Mouse (Mus musculus): ENCODE measurements around the gene Dpp9. TPM values are rescaled to one million over a fixed set of nuclear protein-coding genes. Genes with fewer than 3 reads are reported as not detected.

Dpp9 gene
- polyA plus RNA-seq, 1 experiment from 2014 or later = 35.1 TPM

- H3K4me1 ChIP-seq = peaks cover 15% of the 10 kb centered on the region
- H3K27ac ChIP-seq = no peak overlapping the region
- H3K9me3 ChIP-seq = no peaks in the 10 kb centered on the region
- peak overlapping the region; percentile 59 for H3K4me2 ChIP-seq (replicated peaks)
- H3K36me3 ChIP-seq = no peaks in the 10 kb centered on the region
- WGBS = 17% methylated on average over 9 of the region's 9 CpGs
- peak overlapping the region; percentile 28; the same call in 1 of the 2 replicates for H3K4me3 ChIP-seq
- H3K27me3 ChIP-seq (replicated peaks) = peaks cover 62% of the 10 kb centered on the region
- no peak overlapping the region for H3K9ac ChIP-seq
- no peak for ATAC-seq (ENCODE audit: low FRiP score, low read depth)
Observed at GRCm38 (mm10) chr17:56148280-56148679, 70.4 kb downstream of the Dpp9 start.

GRCm38 (mm10) chr17:56147420-56147819 is 71.3 kb downstream of the Dpp9 start:
- no peak overlapping the region for H3K27ac ChIP-seq
- peaks cover 63% of the 10 kb centered on the region for H3K27me3 ChIP-seq (replicated peaks)
- no peak overlapping the region for H3K4me2 ChIP-seq (replicated peaks)
- no peak for ATAC-seq (ENCODE audit: low FRiP score, low read depth)
- H3K4me3 ChIP-seq = no peak overlapping the region
- H3K9me3 ChIP-seq = no peaks in the 10 kb centered on the region
- H3K9ac ChIP-seq = no peak overlapping the region
- no peaks in the 10 kb centered on the region for H3K36me3 ChIP-seq
- WGBS = 56% methylated on average over 12 of the region's 12 CpGs
- peaks cover 20% of the 10 kb centered on the region for H3K4me1 ChIP-seq

DNA sequence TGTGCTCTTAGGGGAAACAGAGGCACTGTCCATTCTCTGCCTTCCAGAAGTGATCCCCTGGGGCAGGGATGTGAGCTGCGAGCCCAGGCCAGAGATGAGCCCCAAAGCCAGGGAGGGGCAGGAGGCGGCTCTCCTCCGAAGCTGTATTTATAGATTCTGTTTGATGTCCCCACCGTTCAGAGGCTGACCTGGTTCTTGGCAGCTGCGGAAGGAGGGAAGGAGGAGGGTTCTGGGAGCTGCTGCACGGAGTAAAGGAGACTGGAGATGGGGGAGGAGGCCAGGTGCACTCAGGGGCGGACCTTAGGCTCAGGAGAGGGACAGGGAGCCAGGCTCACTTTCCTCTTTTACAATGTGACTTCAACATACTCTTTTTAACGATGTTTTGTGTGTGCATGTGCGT is 72.6 kb downstream of the Dpp9 start:
- ATAC-seq (ENCODE audit: low FRiP score, low read depth) = no peak
- Histone ChIP-seq H3K36me3 (no peaks in the 10 kb centered on the region), H3K9ac (no peak overlapping the region), H3K4me3 (no peak overlapping the region), H3K4me2 (replicated peaks) (no peak overlapping the region), H3K27ac (no peak overlapping the region), H3K27me3 (replicated peaks) (peaks cover 71% of the 10 kb centered on the region), H3K4me1 (peaks cover 31% of the 10 kb centered on the region), H3K9me3 (no peaks in the 10 kb centered on the region)
- 15% methylated on average over 9 of the region's 9 CpGs for WGBS

DNA sequence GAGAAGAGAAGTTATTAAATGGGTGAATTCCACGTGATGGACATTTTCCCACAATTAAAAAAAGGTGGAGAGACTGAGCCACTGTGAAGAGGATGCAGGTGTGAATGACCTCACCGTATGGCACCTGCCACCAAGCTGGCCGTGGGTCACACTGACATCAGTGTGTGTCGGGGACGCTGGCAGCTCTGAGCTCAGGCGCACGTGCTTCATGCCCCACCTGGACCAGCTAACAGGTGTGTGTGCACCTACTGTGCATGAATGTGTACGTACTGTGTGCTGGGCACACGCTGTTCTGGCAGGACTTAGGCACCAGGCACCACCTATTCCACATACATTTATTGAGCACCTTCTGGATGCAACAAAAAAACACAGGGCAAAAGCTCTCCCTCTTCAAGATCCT is 74.2 kb downstream of the Dpp9 start:
- WGBS = 72% methylated on average over 9 of the region's 9 CpGs
- Histone ChIP-seq H3K27me3 (replicated peaks) (peaks cover 70% of the 10 kb centered on the region), H3K4me1 (peaks cover 36% of the 10 kb centered on the region), H3K9me3 (no peaks in the 10 kb centered on the region), H3K27ac (no peak overlapping the region), H3K36me3 (no peaks in the 10 kb centered on the region), H3K9ac (no peak overlapping the region), H3K4me3 (no peak overlapping the region), H3K4me2 (replicated peaks) (no peak overlapping the region)
- no peak for ATAC-seq (ENCODE audit: low FRiP score, low read depth)

GRCm38 (mm10) chr17:56141702-56142605 is 76.8 kb downstream of the Dpp9 start:
- H3K4me3 ChIP-seq = peak overlapping the region; percentile 39
- H3K27me3 ChIP-seq (replicated peaks) = peaks cover 61% of the 10 kb centered on the region
- H3K4me2 ChIP-seq (replicated peaks) = peak overlapping the region; percentile 69
- peaks cover 46% of the 10 kb centered on the region for H3K4me1 ChIP-seq
- H3K27ac ChIP-seq = no peak overlapping the region
- no peaks in the 10 kb centered on the region for H3K9me3 ChIP-seq
- WGBS = under 1% methylated on average over 44 of the region's 47 CpGs
- ATAC-seq (ENCODE audit: low FRiP score, low read depth) = peak; percentile 73
- H3K9ac ChIP-seq = peak overlapping the region; percentile 44
- H3K36me3 ChIP-seq = no peaks in the 10 kb centered on the region

DNA sequence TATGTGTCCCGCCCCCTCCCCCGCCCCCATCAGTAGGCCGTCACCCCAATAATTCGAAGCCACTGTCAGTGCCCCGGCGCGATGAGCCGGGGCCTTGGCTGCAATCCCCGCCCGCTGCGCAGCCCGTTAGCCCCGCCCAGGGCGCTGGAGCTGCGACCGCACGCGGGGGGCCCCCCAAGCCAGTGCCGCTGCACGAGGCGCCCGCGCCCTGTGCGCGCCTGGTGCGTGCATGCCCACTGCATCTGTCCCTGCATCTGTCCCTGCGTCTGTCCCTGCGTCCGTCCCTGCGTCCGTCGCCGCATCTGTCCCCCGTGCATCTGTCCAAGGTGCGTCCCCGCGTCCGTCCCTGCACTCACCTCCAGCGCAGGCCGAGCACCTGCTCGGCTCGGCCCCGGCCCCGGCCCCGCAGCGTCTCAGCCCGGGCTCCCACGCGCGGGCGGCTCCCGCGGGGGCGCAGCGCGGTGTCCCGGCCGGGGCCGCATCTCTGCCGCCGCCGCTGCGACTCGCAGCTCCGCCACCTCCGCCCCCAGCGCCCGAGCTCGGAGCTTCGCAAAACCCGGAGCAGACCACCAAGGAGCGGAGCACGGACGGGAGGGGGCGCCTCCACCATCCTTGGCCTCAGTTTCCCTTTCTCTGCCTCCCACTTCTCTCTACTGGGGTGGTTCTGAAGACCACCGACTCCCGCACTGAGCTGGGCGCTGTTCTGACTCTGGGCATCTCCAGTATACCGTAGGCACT is 78.7 kb downstream of the Dpp9 start, which contains the start of gene Sema6b:
Gene Sema6b (minus strand): TSS at position 486 of the 738 bp plus-strand sequence.
- H3K4me2 ChIP-seq (replicated peaks) = peak within 1 kb of the TSS; percentile 90
- H3K9ac ChIP-seq = peak within 1 kb of the TSS; percentile 84
- peak within 1 kb of the TSS; percentile 37; the same call in 1 of the 2 replicates for H3K27ac ChIP-seq
- peaks cover 49% of the 10 kb centered on the region for H3K4me1 ChIP-seq
- peak within 1 kb of the TSS; percentile 79 for H3K4me3 ChIP-seq
- H3K9me3 ChIP-seq = no peaks in the 10 kb centered on the region
- no peaks in the 10 kb centered on the region for H3K36me3 ChIP-seq
- H3K27me3 ChIP-seq (replicated peaks) = peaks cover 54% of the 10 kb centered on the region
- WGBS = 1% methylated on average over 77 of the region's 79 CpGs
- peak; percentile 35 for ATAC-seq (ENCODE audit: low FRiP score, low read depth)

DNA sequence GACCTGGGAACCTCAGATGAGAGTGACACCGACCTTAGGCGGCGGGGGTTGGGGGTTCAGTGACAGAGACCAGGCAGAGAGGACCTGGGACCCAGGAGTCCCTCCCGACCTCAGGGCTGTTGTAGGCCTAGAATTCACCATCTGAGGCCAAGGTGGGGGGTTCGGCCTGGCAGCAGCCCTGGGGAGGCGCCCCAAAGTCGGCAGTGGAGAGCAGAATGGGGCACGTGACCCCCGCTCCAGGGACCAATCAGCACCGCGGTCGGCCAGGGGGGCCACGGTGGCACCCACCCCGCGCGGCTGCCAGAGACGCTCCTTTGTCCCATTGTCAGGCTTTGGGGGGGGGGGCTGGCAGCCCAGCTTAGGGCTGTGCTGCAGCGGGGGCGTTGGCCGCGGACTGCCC is 79.3 kb downstream of the Dpp9 start:
- peaks cover 52% of the 10 kb centered on the region for H3K27me3 ChIP-seq (replicated peaks)

DNA sequence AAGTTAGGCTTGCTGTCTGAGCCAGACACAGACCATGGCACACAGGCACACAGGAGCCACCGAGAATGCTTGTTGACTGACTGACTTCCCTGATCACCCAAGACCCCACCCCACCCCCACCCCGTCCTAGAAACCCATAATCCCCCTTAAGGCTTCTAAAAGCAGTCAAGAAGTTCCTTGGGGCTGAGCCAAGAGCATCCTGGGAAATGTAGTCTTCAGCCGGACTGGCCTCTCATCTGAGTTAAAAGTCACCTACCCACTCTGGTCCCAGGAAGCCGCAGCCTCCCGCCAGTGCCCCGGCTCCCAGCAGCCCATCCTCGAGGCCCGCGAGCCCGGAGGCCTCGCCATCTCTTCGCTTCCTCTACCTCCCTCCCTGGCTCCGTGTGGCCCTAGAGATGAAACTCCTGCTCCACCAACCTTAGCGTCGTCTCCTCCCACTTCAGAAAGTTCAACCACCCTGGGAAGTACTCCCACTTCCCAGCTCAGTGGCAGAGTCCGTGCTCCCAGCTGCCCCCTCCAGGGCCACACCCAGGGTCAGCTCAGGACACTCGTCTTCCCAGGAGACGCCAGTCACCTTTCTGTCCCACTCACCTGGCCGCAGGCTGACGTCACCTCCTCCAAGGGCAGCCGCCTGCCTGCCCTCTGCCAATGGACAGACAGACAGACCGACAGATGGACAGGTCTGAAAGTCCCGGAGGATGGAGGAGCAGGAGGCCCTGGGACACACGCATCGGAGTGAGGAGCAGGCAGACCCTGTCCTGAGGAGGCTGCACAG is 80.7 kb downstream of the Dpp9 start:
- peak overlapping the region; percentile 90 for H3K4me2 ChIP-seq (replicated peaks)
- H3K9ac ChIP-seq = peak overlapping the region; percentile 18; the same call in 1 of the 2 replicates
- no peaks in the 10 kb centered on the region for H3K9me3 ChIP-seq
- H3K27ac ChIP-seq = no peak overlapping the region
- peaks cover 47% of the 10 kb centered on the region for H3K27me3 ChIP-seq (replicated peaks)
- peaks cover 60% of the 10 kb centered on the region for H3K4me1 ChIP-seq
- 14% methylated on average over 25 of the region's 25 CpGs for WGBS
- no peak for ATAC-seq (ENCODE audit: low FRiP score, low read depth)
- peak overlapping the region; percentile 79; the same call in 1 of the 2 replicates for H3K4me3 ChIP-seq
- H3K36me3 ChIP-seq = no peaks in the 10 kb centered on the region

More for the DNA sequence above, 79.3 kb downstream of the Dpp9 start:
- H3K4me2 ChIP-seq (replicated peaks) = peak overlapping the region; percentile 90
- H3K4me3 ChIP-seq = peak overlapping the region; percentile 79
- 4% methylated on average over 21 of the region's 21 CpGs for WGBS
- H3K27ac ChIP-seq = 0 out of 2 replicates have a peak overlapping the region, but pooled peaks have one; percentile 37
- peak; percentile 28; the same call in 1 of the 2 replicates for ATAC-seq (ENCODE audit: low FRiP score, low read depth)
- H3K4me1 ChIP-seq = peaks cover 55% of the 10 kb centered on the region
- peak overlapping the region; percentile 84 for H3K9ac ChIP-seq
- H3K9me3 ChIP-seq = no peaks in the 10 kb centered on the region
- no peaks in the 10 kb centered on the region for H3K36me3 ChIP-seq

MicroRNAs encoded within 50 kb of the gene (microRNA counts, 519-probe panel; counts per million panel counts)
- 342 counts per million, percentile 67 among the panel's probes with 10 or more counts for microRNA mmu-miR-7b

Small RNA genes within 50 kb of the gene (microRNA-seq; reads per million reads assigned to microRNA genes)
- gene Gm44397 = not detected
- 91.8 reads per million, percentile 49 among the genes with 10 or more reads in this experiment for gene Mir7b

Other genes starting within 250 kb of the Dpp9 start
- 136 and 143 TPM in 2 replicates for gene Shd, start 248.4 kb downstream of the Dpp9 start, polyA plus RNA-seq (2016; fragmentation: Nextera tagmentation; extraction: Ambion mirVana)
- 114 and 123 TPM in 2 replicates for gene Fsd1, start 232.4 kb downstream of the Dpp9 start, polyA plus RNA-seq (2016; fragmentation: Nextera tagmentation; extraction: Ambion mirVana)
- 5.9 and 7.2 TPM in 2 replicates for gene Stap2, start 213.3 kb downstream of the Dpp9 start, polyA plus RNA-seq (2016; fragmentation: Nextera tagmentation; extraction: Ambion mirVana)
- gene Mpnd, start 213.2 kb downstream of the Dpp9 start, polyA plus RNA-seq (2016; fragmentation: Nextera tagmentation; extraction: Ambion mirVana) = 209 and 214 TPM in 2 replicates
- 134 TPM in 2 replicates for gene Sh3gl1, start 182.3 kb downstream of the Dpp9 start, polyA plus RNA-seq (2016; fragmentation: Nextera tagmentation; extraction: Ambion mirVana)
- gene Chaf1a, start 178.5 kb downstream of the Dpp9 start, polyA plus RNA-seq (2016; fragmentation: Nextera tagmentation; extraction: Ambion mirVana) = 25.3 and 29.6 TPM in 2 replicates
- 61.0 and 63.8 TPM in 2 replicates for gene Ubxn6, start 143.9 kb downstream of the Dpp9 start, polyA plus RNA-seq (2016; fragmentation: Nextera tagmentation; extraction: Ambion mirVana)
- gene Hdgfl2, start 139.3 kb downstream of the Dpp9 start, polyA plus RNA-seq (2016; fragmentation: Nextera tagmentation; extraction: Ambion mirVana) = 166 and 173 TPM in 2 replicates
- gene Plin4, start 109.1 kb downstream of the Dpp9 start, polyA plus RNA-seq (2016; fragmentation: Nextera tagmentation; extraction: Ambion mirVana) = 0.05 and 0.10 TPM in 2 replicates
- gene Plin5, start 101.3 kb downstream of the Dpp9 start, polyA plus RNA-seq (2016; fragmentation: Nextera tagmentation; extraction: Ambion mirVana) = 0.30 and 0.38 TPM in 2 replicates
- 0.14 TPM in 1 of 2 replicates, not detected in the other for gene Lrg1, start 96.9 kb downstream of the Dpp9 start, polyA plus RNA-seq (2016; fragmentation: Nextera tagmentation; extraction: Ambion mirVana)
- 12.5 and 13.0 TPM in 2 replicates for gene Sema6b, start 78.6 kb downstream of the Dpp9 start, polyA plus RNA-seq (2016; fragmentation: Nextera tagmentation; extraction: Ambion mirVana)
- 8.9 and 9.8 TPM in 2 replicates for gene Tnfaip8l1, start 56.4 kb downstream of the Dpp9 start, polyA plus RNA-seq (2016; fragmentation: Nextera tagmentation; extraction: Ambion mirVana)
- 65.5 and 65.9 TPM in 2 replicates for gene Mydgf, start 35.0 kb downstream of the Dpp9 start, polyA plus RNA-seq (2016; fragmentation: Nextera tagmentation; extraction: Ambion mirVana)
- 19.9 and 20.6 TPM in 2 replicates for gene Fem1a, start 37.9 kb upstream of the Dpp9 start, polyA plus RNA-seq (2016; fragmentation: Nextera tagmentation; extraction: Ambion mirVana)
- gene Ticam1, start 57.9 kb upstream of the Dpp9 start, polyA plus RNA-seq (2016; fragmentation: Nextera tagmentation; extraction: Ambion mirVana) = 1.5 and 2.0 TPM in 2 replicates
- 29.0 and 31.7 TPM in 2 replicates for gene Plin3, start 74.0 kb upstream of the Dpp9 start, polyA plus RNA-seq (2016; fragmentation: Nextera tagmentation; extraction: Ambion mirVana)
- not detected in 2 replicates for gene Arrdc5, start 81.4 kb upstream of the Dpp9 start, polyA plus RNA-seq (2016; fragmentation: Nextera tagmentation; extraction: Ambion mirVana)
- gene Uhrf1, start 84.4 kb upstream of the Dpp9 start, polyA plus RNA-seq (2016; fragmentation: Nextera tagmentation; extraction: Ambion mirVana) = 94.7 and 95.2 TPM in 2 replicates
- gene Kdm4b, start 107.2 kb upstream of the Dpp9 start, polyA plus RNA-seq (2016; fragmentation: Nextera tagmentation; extraction: Ambion mirVana) = 86.1 and 86.7 TPM in 2 replicates